Mouse (Mus musculus): ENCODE results near the gene Podxl2. TPM values are rescaled to one million over a fixed set of nuclear protein-coding genes. Genes with fewer than 3 reads are reported as not detected.

Podxl2 gene
- total RNA-seq, 1 experiment from 2014 or later = not detected

DNA sequence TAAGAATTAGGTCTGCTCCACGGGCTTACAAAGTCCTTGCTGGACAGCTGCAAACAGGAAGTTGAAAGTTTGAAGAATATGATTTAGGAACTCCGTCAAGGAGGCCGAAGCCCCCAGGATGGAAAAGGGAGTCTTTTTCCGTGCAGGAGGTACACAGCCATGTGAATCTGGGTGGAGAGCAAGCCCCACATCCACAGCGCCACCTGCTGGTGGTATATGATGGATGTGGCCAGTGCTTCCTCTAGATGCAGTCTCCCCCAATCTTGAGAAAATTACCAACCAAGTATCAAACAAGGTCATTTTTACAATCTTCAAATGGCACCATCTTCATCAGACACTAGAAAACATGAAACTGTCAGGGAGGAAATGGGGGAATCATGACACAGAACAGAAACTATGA, 18.7 kb upstream of the Podxl2 start:
- ATAC-seq (replicated peaks; ENCODE audit: insufficient number of reproducible peaks, low FRiP score, low TSS enrichment, poor library complexity, severe bottlenecking) = no peak

DNA sequence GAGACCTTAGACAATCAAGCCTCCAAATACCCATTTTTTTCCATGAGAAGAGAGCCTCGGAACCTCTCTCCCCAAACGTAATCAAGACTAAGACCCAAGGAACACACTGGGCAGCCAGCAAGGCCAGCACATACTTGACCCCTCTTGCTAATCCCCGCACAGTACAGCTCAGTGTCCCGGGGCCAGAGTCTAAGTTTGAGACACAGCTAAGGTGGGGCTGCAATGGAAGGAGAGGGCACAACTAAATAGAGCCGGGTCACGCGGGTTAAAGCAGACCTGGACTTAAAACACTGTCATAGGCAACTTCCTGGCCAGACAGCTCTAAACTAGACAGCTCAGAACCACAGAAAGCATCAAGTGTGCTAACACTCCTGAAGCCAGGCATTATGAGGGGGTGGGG, 16.0 kb upstream of the Podxl2 start:
- ATAC-seq (replicated peaks; ENCODE audit: insufficient number of reproducible peaks, low FRiP score, low TSS enrichment, poor library complexity, severe bottlenecking) = no peak

GRCm38 (mm10) chr6:88889410-88890042, 14.7 kb upstream of the Podxl2 start:
- ATAC-seq (replicated peaks; ENCODE audit: insufficient number of reproducible peaks, low FRiP score, low TSS enrichment, poor library complexity, severe bottlenecking) = no peak

DNA sequence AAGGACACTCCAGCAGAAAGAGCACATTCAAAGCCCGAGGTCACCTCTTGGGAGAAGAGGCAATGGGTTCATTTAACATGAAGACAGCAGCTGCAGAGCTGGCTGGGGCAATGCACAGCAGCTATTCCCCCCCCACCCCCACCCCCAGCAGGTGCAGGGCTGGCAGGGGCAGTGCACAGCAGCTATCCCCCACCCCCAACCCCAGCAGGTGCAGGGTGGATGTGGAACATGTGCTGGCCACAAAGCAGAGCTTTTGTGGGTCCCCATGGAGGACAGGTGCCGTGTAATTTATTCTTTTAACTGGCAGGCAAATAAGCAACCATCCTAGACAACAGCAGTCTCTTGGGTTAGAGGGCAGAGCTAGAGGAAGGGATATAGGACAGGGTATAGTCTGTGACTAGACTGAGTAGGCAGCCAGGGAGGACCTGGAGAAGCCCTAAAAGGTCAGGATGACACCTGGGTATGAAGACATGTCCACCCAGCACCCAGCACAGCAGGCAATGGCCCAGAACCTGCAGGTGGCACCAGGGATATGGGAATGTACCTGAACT, 11.6 kb upstream of the Podxl2 start:
- ATAC-seq (replicated peaks; ENCODE audit: insufficient number of reproducible peaks, low FRiP score, low TSS enrichment, poor library complexity, severe bottlenecking) = no peak

DNA sequence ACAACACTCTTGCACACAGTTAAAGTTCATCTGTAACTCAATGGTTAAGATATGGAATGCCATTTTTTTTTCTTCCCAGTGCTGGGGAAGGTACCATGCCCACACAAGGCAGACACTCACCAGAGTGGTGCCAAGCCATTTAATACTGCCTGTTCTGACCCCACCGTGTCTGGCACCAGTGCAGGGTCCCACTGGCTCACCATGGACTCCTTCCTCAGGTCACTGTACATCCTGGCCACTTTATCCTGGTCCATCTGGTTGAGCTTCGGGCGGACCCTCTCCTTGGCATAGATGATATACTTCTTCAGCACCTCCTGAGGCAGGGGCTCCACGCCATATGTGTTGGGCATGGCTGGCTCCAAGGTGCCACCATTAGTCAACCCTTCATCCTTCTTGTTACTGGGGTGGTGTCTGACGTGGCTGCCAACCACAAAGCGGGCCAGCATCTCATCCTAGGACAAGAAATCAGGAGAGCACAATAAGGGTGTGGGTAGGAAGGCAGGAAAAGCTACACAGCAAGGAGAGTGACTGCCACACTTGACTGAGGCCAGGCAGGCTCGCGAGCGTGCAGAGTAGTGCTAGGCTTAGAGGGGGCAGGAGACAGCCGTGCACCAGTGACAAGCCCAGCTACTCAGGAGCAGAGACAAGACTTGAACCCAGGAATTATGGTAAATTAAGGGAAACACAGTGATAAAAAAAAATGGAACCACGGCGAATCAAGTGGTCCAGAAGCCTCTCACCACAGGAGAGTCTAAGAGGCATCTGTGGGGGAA, 11.0 kb upstream of the Podxl2 start:
- no peak for ATAC-seq (replicated peaks; ENCODE audit: insufficient number of reproducible peaks, low FRiP score, low TSS enrichment, poor library complexity, severe bottlenecking)

GRCm38 (mm10) chr6:88884690-88885089, 9.8 kb upstream of the Podxl2 start:
- ATAC-seq (replicated peaks; ENCODE audit: insufficient number of reproducible peaks, low FRiP score, low TSS enrichment, poor library complexity, severe bottlenecking) = no peak

DNA sequence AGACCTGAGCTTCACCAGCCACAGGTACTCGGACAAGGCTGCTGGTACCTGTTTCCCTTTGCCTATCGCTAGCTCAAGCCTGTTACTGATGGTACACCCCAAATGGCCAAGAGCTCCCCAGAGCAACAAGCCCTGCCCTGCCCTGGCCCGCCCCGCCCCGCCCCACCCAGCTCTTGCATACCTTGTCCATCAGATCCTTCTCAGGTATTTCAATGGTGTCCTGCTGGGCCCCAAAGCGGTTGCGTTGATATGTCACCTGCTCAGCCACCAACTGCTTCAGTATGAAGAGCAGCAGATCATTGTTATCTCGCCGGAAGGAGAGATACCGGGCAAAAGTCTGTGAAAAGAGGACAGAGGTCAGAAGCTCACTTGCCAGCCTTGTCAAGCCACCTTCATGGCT, 9.4 kb upstream of the Podxl2 start:
- ATAC-seq (replicated peaks; ENCODE audit: insufficient number of reproducible peaks, low FRiP score, low TSS enrichment, poor library complexity, severe bottlenecking) = no peak

DNA sequence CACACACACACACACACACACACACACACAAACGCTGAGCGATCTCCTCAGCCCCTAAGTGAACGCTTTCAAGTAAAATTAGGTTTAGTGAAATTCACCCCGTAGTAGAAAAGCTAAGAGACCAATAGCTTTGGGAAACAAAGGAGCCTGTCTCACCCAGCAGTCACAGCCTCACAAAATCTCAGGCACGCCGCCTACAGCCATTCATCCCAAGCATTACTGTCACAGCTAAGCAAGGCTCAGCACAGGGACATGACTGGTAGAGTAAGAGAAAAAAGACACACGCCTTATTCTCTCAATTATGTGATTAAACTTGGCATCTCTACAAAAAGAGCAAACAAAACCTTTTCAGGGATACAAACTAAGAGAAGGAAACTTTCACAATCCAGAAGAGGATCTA, 6.5 kb upstream of the Podxl2 start:
- no peak for ATAC-seq (replicated peaks; ENCODE audit: insufficient number of reproducible peaks, low FRiP score, low TSS enrichment, poor library complexity, severe bottlenecking)

DNA sequence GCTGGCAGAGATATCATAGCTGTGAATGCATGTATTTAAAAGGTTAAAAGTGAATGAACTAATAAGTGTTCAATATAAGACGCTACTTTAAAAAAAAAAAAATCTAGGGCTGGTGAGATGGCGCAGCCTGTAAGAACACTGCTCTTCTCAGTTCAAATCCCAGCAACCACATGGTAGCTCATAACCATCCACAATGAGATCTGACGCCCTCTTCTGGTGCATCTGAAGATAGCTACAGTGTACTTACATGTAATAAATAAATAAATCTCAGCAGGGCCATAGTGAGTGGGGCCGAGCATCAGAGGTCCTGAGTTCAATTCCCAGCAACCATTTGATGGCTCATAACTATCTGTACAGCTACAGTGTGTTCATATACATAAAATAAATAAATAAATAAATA, 4.6 kb upstream of the Podxl2 start:
- no peak for ATAC-seq (replicated peaks; ENCODE audit: insufficient number of reproducible peaks, low FRiP score, low TSS enrichment, poor library complexity, severe bottlenecking)

GRCm38 (mm10) chr6:88873965-88874867, 628 bp downstream of the Podxl2 start:
- ATAC-seq (replicated peaks; ENCODE audit: insufficient number of reproducible peaks, low FRiP score, low TSS enrichment, poor library complexity, severe bottlenecking) = no peak

- no peak for ATAC-seq (replicated peaks; ENCODE audit: insufficient number of reproducible peaks, low FRiP score, low TSS enrichment, poor library complexity, severe bottlenecking)
These were observed 2.0 kb downstream of the Podxl2 start for GRCm38 (mm10) chr6:88872811-88873210.

GRCm38 (mm10) chr6:88871546-88871945, 3.3 kb downstream of the Podxl2 start:
- no peak for ATAC-seq (replicated peaks; ENCODE audit: insufficient number of reproducible peaks, low FRiP score, low TSS enrichment, poor library complexity, severe bottlenecking)

GRCm38 (mm10) chr6:88870594-88870993, 4.2 kb downstream of the Podxl2 start:
- no peak for ATAC-seq (replicated peaks; ENCODE audit: insufficient number of reproducible peaks, low FRiP score, low TSS enrichment, poor library complexity, severe bottlenecking)

- ATAC-seq (replicated peaks; ENCODE audit: insufficient number of reproducible peaks, low FRiP score, low TSS enrichment, poor library complexity, severe bottlenecking) = no peak
These were observed 5.4 kb downstream of the Podxl2 start for GRCm38 (mm10) chr6:88869459-88869858.

DNA sequence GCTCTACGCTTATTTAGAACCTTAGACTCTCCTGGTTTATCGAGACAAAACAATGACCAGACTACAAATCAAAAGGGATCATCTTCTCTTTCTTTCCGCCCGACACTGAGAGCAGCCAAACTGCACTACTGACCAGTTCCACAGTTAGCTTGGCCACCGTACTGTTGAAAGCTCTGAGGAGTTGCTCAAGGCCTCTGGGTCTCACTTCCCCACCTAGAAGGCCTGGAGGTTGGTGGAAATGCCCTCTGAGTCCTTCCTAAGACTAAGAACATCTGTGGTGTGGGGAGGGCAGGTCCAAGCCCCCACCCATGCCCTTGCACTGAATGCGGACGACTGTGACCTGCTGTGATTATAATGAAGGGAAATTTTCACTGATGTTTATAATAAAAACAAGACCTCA, 9.1 kb downstream of the Podxl2 start:
- no peak for ATAC-seq (replicated peaks; ENCODE audit: insufficient number of reproducible peaks, low FRiP score, low TSS enrichment, poor library complexity, severe bottlenecking)

GRCm38 (mm10) chr6:88860914-88861313, 13.9 kb downstream of the Podxl2 start:
- 0 out of 2 replicates have a peak, but pooled peaks have one; percentile 29 for ATAC-seq (replicated peaks; ENCODE audit: insufficient number of reproducible peaks, low FRiP score, low TSS enrichment, poor library complexity, severe bottlenecking)

DNA sequence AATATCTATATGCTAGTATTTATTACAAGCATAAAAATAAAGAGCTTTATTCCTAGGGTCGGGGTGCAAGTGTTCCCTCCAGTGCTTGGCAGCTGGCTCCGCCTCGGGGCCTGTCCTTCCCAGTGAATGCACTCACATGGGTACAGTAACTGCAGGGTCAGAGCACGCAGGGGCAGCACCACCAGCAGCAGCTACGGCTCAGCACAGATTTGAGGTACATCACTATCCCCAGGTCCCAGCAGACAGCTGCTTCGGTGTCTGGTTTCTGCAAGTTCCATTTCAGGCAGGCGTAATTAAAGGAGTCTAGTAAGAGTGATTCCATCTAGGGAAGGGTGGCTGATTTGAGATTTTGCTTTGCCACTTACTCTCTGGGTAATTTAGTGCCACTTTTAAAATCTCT, 16.5 kb downstream of the Podxl2 start:
- no peak for ATAC-seq (replicated peaks; ENCODE audit: insufficient number of reproducible peaks, low FRiP score, low TSS enrichment, poor library complexity, severe bottlenecking)

- no peak for ATAC-seq (replicated peaks; ENCODE audit: insufficient number of reproducible peaks, low FRiP score, low TSS enrichment, poor library complexity, severe bottlenecking)
These were observed 17.0 kb downstream of the Podxl2 start for GRCm38 (mm10) chr6:88857830-88858229.

DNA sequence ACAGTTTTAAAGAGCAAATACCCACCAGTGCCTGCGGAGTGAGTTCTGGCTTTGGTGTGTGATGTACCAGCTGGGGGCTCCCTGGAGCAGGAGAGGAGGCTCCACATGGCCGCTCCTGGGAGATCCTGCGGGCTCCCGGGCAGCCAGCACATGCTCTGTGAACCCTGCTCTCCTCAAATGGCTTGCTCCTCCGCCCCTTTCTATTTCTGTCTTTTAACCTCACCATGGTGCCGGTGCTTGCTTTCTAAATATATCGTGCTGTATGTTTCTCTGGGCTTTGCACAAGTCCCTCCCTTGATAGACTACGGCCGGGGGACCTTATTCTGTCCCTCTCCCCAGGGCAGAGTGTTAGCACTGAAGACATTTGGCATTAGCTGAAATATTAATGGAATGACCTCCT, 17.6 kb downstream of the Podxl2 start:
- ATAC-seq (replicated peaks; ENCODE audit: insufficient number of reproducible peaks, low FRiP score, low TSS enrichment, poor library complexity, severe bottlenecking) = no peak
